Mouse (Mus musculus): ENCODE measurements at regions not wholly inside any gene's neighbourhood (a gene's known extent, or its start where the extent isn't known, plus 50 kb on each side); places are given as distances from the start of the nearest gene placed in this dataset.
"Not testable (repeated sequence)": the region's sequence is repeated elsewhere in the genome, so short reads cannot be mapped to it uniquely, and the experiment has no call there.

DNA sequence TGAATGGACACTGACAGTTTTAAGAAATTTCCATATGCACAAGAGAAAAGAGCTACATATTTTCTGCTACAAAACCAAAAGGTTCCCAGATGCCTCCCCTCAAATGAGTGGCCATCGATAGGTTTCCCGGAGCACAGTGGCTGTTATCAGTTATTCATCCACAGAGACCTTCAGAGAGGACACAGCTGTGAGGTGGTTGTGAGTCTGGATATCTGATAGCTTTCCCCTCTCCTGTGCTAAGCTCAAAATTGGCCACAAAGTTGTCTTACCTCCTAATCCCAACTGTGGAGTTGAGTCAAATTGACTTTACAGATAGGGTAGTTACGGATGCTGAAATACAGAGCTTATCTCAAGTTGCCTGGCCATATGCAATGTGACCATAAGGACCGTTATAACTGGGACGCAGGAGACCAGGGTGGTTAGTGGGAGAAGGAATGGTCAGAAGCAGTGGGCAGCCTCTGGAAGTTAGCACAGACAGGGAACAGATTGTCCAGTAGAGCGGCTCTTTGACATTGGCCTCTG is 93.3 kb upstream of the Zfp706 start:
- DNase-seq (ENCODE audit: low read depth) = no peak

DNA sequence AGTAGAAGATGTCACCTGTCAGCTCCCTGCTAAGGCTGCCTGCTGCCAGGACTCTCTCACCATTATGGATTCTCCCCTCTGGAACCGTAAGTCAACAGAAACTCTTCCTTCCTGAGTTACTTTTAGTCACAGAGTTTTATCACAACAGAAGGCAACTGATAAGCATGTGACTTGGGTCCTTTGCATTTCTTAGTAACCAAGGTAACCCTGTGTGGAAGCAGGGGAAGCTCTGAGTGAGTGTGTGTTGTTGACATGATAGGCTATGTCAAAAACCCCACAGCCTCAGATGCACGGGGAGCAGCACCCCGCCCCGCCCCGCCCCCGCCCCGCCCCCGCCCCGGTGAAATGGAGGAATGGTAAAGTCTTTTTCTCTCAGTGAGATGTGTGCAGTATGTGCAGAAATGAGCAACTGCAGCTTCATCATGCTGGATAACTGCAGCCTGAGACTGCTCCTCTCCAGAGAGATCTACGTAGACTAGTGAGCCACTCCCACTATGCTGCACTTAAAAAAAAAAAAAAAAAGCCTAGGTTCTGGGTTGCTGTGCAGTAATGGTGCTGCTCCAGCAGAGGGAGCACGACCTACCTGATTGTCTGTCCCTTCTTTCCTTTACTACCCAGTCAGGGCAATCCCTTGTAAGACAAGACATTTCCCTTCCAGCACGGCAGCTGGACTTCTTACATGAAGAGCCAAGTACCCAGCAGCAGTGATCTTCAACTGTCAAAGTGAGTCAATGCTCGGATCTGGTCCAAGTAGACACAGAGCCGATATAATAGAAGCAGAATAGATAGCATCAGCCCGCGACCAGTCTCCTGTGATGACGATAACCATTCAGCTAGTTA is 92.6 kb upstream of the Zfp706 start:
- DNase-seq (ENCODE audit: low read depth) = peak; percentile 74

DNA sequence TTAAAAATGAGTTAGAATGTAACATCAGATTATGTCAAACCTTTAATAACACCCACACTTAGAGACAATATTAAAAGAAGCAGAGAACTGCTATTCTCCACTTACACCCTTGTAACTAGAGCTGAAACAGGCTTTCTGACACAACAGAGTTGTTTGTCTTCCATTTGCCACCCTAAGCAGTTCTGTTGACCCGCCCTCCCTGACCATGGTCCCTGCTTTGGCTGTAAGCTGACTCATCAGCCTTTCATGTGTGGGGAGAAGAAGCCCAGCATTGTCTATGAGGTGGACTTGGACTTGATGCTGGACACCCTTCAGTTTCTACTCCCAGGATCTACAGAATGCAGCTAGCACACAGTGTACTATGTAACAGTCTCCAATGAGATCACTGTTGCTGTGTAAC is 91.6 kb upstream of the Zfp706 start:
- DNase-seq (ENCODE audit: low read depth) = no peak

DNA sequence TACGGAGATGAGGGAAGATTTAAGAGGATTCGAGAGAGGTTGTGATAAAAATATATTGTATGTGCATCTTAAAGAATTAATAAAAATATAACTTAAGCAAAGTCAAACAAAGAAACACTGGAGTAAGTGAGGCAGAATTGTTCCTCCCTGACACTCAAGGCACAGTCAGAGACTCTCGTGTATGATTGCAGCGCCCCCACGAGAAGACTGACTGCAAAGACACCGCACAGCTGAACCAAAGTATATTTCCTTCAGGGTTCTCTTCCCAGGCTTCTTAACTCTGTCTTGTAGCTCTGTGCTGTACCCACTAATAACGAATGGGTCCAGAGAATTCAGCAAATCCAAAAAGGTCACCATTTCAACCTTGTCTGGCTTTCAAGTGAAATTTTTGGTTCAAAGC is 89.9 kb upstream of the Zfp706 start:
- DNase-seq (ENCODE audit: low read depth) = no peak

DNA sequence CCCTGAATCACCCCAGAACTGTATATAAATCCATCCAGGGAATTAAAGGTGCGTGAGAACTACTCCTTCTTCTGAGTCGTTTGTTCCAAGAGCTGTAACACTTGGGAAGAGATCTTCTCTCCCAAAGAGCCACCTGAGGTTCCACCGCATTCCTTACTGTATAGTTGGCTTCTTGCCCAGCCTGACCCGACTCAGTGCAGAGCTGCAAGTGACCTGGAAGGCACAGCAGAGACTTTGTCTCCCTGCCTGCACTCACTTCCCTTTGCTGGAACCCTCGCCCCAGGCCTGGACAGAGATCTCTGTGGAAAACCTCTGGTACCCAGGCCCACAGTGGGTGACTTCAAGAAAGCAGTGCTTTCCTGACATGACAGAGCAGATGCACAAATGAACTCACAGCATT is 83.6 kb upstream of the Zfp706 start:
- DNase-seq (ENCODE audit: low read depth) = not testable (repeated sequence)

DNA sequence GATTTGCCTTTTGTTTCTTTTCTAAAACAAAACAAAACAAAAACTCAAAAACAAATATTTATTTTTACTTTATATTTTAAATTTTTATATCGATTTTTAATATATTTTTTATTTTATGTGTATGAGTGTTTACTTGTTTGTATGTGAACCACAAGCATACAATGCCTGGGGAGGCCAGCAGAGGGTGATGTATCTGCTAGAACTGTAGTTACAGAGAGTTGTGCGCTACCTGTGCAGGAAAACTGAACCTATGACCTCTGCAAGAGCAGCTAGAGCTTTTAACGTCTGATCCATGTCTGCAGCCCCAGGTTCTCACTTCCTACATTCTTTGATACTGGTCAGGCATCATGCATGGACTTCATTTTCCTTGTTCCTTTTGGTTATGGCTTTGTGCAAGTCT is 76.2 kb upstream of the Zfp706 start:
- DNase-seq (ENCODE audit: low read depth) = no peak

DNA sequence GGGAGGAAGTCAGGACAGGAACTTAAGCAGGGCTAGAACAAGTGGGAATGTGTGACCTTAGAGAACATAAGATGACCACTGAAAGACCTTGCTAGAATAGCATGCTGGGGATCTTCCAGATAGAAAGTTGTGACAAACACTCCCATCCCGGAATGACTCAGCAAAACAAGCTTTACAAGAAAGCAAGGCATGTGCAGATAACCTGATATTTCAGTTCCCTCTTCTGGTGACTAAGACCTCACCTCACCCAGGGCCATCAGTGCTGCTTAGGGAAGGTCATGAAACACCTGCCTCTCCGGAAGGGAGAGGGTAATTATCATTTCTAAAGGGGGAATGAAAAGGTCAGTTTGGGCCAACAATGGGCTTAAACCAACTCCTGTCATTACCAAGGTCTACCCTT is 74.3 kb upstream of the Zfp706 start:
- DNase-seq (ENCODE audit: low read depth) = no peak

DNA sequence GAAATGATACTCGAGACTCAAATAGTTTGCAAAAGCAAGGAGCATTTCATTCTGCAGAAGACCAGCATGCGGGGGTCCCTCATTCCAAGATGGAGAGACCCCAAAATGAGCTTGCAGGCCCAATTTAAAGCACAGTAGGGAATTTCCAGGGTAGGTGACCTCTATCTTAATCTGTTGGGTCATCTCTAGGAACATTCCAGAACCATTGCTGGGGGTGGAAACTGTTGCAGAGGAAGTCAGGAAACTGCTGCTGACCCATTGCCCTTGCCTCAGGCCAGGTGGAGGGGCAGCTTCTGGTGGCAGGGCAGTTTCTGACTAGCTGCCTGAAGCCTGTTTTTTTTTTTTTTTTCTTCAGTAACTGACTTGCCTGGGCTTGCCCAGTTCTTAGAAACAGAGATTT is 73.4 kb upstream of the Zfp706 start:
- no peak for DNase-seq (ENCODE audit: low read depth)

DNA sequence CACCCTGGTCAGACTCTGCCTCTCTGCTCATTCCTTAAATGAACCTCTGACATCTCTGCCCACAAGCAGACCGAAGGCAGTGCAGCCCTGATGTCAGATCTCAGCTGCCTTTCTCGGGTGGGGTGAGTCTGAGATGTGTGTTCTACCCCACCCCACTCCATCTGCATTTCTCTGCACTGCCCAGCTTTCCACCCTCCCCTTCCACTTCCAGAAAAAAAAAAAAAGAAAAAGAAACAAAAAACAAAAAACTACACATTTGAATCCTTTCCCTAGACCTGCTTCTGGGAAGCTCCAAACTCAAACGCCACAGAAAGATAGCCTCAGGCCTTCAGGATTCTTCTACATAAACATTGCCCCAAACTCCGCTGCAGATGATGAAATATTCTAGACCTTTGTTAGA is 72.8 kb upstream of the Zfp706 start:
- no peak for DNase-seq (ENCODE audit: low read depth)

DNA sequence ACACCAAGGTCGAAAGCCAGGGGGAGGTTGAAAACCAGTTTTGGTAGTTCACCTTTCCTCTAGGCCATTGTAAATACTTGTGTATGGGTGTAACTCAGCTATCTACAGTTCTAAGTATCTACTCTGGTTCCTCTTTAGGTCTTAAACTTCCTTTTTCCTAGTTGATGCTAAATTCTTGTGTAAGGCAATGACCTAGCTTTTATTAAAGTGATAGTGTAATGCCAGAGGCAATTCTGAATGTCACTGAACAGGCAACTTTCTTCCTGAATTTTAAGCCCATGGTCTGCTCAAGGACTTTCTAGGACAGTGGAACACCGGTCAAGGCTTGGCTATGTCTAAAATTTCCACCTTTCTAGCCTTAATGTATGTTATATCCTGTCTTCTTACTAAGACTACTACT is 66.6 kb upstream of the Zfp706 start:
- DNase-seq (ENCODE audit: low read depth) = not testable (repeated sequence)

DNA sequence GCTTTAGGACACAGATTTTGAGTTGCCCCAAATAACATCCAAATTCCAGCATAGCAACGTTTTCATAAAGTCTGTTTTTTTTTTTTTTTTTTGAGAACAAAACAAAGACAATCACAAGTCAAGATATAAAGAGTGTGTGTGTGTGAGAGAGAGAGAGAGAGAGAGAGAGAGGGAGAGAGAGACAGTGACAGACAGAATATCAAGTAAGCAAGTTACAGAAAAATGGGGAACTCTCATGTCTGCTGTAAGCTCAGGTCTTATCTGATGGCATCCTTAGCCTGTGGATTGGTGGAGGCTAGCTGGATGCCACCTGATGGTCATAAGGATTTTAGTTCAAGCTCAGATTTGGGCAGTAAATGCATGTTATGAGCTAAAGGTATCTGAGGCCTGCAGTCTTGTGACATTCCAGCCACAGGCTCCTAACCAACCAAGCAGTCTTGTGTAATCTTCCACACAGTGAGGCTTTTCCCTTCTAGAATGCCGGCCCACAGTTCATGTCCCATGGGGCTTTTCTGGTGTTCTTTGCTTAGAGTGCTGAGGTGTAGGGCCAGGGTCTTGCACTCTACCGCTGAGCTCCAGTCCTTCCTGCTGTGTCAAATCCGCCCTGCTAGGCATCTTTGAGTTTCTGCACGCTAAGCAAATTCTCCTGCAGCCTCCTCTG is 64.8 kb upstream of the Zfp706 start:
- DNase-seq (ENCODE audit: low read depth) = no peak

DNA sequence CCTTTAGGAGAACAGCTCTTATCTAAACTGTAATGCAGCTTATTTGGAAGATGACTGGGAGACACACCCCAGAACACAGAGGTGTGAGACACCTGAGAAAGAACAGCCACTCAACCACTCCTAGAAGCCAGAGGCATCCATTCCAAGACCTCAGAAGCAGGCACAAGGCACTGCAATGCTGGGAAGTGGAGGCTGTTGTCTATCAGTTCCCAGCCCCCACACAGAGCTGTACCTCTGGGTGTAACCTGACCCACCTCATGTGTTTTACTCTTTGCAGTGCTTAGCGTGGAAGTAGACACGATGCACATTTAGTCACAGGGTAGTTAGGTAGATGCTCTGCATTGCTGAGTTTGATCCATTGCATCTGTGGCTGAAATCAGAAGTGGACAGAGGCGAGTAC is 62.6 kb upstream of the Zfp706 start:
- no peak for DNase-seq (ENCODE audit: low read depth)

DNA sequence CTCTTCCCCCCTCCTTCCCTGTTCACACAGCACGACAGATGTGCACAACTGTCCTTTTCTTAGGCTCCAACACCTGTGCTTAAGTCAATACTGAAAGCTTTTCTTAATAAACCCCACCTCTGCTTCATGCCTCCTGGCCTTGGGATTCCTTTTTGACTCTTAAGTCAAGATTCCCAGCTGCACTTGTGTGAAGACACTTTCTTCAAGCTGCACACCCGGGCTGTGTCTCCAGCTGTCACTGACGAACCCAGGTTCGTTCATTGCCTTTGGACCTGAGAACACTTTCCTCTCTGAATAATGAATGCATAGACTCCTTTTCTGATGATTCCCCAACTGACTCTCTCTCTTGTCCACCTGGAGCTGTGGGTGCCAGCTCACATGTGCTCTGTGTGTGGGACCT is 59.8 kb upstream of the Zfp706 start:
- no peak for DNase-seq (ENCODE audit: low read depth)

DNA sequence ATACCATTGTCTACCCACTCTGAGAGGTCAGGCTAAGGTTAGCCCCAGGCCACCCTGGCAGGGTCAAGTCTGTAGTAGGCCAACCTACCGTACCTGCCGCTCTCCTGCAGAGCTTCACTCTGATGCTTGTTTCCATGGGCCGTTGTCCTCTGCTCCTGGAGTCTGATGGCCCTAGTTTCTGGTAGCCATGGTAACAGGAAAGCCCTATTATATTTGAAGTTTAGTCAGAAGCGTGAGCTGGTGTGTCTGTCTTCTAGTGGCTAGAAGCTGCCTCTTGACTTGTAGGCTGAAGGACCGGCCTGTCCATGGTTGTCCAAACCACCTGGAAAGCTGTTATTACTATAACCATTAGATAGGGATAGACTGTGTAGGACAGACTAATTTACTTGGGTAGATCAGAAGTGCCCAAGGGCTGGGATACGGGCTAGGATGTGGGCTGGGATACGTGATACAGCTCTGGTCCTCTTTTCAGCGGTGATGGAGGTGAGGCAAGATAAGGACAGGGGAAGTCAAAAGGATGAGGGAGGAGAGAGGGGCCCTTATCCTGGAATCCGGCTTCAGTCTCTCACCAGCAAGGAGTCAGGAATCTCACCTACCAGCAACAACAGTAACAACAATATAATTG is 58.5 kb upstream of the Zfp706 start:
- no peak for DNase-seq (ENCODE audit: low read depth)

DNA sequence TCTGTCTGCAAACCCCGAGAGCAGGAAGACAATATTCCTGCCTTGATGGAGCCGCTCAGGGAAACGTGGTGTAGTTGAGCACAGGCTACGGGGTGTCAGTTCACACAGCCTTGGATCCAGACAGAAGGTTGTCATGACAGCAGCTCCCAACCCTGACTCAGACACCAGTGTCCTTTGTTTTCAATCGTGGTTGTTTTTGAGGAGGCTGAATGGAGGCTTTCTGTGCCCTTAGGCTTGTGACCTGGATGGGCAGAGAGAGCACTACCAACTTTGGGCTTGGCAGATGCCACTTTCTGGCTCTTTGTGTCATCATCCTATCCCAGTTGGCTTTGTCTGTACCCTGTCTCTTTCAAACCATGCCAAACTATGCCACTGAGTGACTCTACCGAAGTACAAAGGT is 57.8 kb upstream of the Zfp706 start:
- no peak for DNase-seq (ENCODE audit: low read depth)

DNA sequence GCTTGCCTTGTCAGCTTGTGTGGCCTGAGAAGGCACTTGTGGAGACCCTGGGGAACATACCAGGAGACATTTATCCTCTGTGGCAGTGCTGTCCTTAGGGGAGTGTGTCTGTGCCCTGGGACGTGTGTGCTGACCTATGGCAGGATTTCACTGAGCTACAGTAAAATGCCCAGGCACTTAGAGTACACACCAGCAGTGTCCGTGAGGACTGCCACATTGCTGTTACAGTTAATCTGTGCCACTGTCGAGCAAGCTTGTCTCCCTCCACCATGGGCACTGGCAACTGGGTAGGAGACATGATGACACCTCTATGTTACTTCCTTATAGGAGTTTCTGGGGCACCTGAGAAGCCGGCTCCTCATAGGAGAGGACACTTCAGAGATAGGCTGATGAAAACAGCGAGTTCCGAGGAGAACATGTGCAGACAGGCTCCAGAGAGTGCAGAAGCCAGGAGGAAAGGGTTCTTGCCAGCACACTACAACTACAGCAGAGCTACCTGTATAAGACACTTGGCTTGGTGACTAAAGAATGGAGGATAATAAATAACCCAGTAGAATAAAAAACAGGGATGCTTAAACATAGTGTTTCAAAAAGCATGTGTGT is 56.3 kb upstream of the Zfp706 start:
- no peak for DNase-seq (ENCODE audit: low read depth)

DNA sequence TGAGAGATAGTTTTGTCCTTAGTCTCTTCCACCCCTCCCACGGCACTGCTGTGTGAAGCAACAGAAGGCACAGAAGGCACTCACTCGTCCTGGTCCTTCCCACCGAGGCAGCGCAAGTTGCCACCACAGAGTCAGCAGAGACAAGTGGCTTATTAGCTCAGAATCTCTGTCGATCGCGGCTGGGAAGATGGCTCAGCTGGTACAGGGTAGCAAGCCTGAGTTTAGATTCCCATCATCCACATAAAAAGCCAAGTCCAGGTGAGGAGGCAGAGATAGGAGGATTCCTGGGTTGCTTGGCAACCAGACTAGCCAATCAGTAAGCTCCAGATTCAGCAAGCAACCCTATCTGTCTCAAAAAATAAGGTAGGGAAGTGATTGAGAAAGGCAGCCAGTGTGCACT is 55.0 kb upstream of the Zfp706 start:
- no peak for DNase-seq (ENCODE audit: low read depth)

DNA sequence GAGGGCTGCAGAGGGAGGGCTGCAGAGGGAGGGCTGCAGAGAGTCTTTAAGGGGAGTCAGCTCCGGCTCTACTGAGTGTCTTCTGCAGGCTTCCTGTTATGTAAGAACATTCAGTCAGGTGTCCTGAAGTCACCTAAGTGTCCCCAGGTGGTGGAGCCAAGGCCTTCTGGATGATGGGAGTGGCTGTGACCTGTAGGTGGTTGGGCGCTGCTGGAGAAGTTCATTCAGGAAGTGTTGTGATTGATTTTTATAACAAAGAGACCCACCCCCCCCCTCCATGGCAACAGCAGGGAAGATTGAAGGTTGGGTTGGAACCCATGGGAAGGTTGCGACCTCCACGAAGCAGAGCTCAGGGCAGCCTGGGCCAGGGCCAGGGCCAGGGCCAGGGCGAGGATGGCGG is 53.9 kb upstream of the Zfp706 start:
- no peak for DNase-seq (ENCODE audit: low read depth)

DNA sequence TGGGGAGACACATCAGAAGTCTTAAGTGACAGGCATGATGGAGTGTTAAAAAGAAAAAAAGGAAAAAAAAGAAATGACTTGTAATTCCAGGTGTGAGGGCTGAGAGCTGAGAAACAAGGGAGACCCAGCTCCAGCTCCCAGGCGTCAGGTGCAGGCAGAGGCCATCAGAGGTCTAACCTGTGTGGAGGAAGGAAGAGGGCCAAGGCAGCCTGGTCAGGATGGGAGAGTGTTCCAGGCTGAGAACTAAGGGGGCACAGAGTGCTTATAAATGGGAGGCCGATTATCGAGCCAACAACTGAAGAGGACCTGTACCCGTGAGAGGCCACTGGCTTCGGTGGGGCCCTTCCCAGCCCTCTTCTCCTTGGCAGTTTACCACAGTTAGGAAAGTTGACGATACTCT is 53.3 kb upstream of the Zfp706 start:
- no peak for DNase-seq (ENCODE audit: low read depth)
